Mouse (Mus musculus) thymus, postnatal 10 days (tissue): Measurements from ENCODE around the gene Fscn2.
A peak's percentile ranks its signal among the peaks of the same experiment; 100 is the strongest.

Experiments used
- DNase-seq, 2 experiments: peaks; one replicate each; pipeline ENCODE4 v3.0.0; 2021; ENCODE audit warnings: low spot score in 2 of 2

The Fscn2 gene

GRCm38 (mm10) chr11:120359391-120359790 lies 1.9 kb upstream of the Fscn2 start:
- no peak for DNase-seq

- DNase-seq = no peak
Measured at GRCm38 (mm10) chr11:120360062-120360461, 1.3 kb upstream of the Fscn2 start.

- no peak for DNase-seq
Measured at GRCm38 (mm10) chr11:120360755-120361154, 579 bp upstream of the Fscn2 start.

GRCm38 (mm10) chr11:120362891-120363290 lies 1.6 kb downstream of the Fscn2 start:
- no peak for DNase-seq

GRCm38 (mm10) chr11:120366443-120367027 lies 5.2 kb downstream of the Fscn2 start:
- DNase-seq = no peak

- DNase-seq = peak; percentile 55 to 78
Measured at GRCm38 (mm10) chr11:120369656-120370055, 8.3 kb downstream of the Fscn2 start.

- no peak for DNase-seq
Measured at GRCm38 (mm10) chr11:120373025-120373424, 11.7 kb downstream of the Fscn2 start.

GRCm38 (mm10) chr11:120373820-120374586 lies 12.7 kb downstream of the Fscn2 start:
- DNase-seq = no peak

GRCm38 (mm10) chr11:120375324-120375723 lies 14.0 kb downstream of the Fscn2 start:
- DNase-seq = no peak

GRCm38 (mm10) chr11:120376302-120377160 lies 15.2 kb downstream of the Fscn2 start:
- DNase-seq = no peak

GRCm38 (mm10) chr11:120377337-120377736 lies 16.0 kb downstream of the Fscn2 start:
- DNase-seq = no peak

- DNase-seq = peak in 1 of 2 experiments; percentile 31
Measured at GRCm38 (mm10) chr11:120378031-120378610, 16.8 kb downstream of the Fscn2 start.

GRCm38 (mm10) chr11:120378611-120379540 lies 17.5 kb downstream of the Fscn2 start, which contains the start of gene Faap100:
Gene Faap100 (minus strand): TSS chr11:120378764.
- peak; percentile 82 to 90 for DNase-seq

- no peak for DNase-seq
Measured at GRCm38 (mm10) chr11:120380271-120380670, 18.9 kb downstream of the Fscn2 start.

GRCm38 (mm10) chr11:120381157-120381556 lies 19.8 kb downstream of the Fscn2 start:
- DNase-seq = no peak

- no peak for DNase-seq
Measured at GRCm38 (mm10) chr11:120382509-120382908, 21.2 kb downstream of the Fscn2 start.

GRCm38 (mm10) chr11:120386632-120387031 lies 25.3 kb downstream of the Fscn2 start:
- DNase-seq = no peak

- no peak for DNase-seq
Measured at GRCm38 (mm10) chr11:120387157-120387556, 25.8 kb downstream of the Fscn2 start.

GRCm38 (mm10) chr11:120388580-120388979 lies 27.2 kb downstream of the Fscn2 start:
- no peak for DNase-seq

- DNase-seq = no peak
Measured at GRCm38 (mm10) chr11:120395661-120396060, 34.3 kb downstream of the Fscn2 start.

- no peak for DNase-seq
Measured at GRCm38 (mm10) chr11:120397602-120398001, 36.3 kb downstream of the Fscn2 start.
